In the genomic region with DNA sequence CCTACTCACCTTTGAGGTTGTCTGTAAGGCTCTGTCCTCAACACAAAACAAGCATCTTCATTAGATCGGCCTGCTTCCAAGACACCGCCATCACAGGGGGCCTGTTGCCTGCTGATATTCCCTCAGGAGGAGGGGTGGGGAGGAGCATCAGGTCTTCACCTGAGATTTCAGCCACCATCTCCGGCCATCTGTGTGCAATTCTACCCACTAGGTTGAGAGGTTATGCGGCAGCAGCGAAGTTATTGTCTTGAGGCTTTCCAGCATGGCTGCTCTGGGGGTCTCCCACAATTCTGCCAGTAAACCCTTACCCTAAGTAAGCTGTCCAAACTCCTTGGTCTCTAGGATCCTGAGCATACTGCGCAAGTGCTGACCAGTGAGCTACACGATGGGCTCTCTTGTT, we compare ENCODE assay signal across 9 mouse cellular contexts. TPM values are rescaled to one million over a fixed set of nuclear protein-coding genes. Genes with fewer than 3 reads are reported as not detected.
DNase-seq lines count a peak whose midpoint lies in the region; ATAC-seq lines count a peak whose summit lies in the region.
"Had no signal": no experiment of that assay in that cellular context is flagged by ENCODE, and none has a peak within 500 bp of the region (broad histone marks: within the 10 kb centered on the region; RNA-seq: fewer than 3 reads in every experiment).

A gene (minus strand): TSS at position 101 of the 400 bp plus-strand sequence.

- H3K9ac ChIP-seq in kidney, embryonic 15.5 days = no peak within 1 kb of the TSS
- H3K9ac ChIP-seq in midbrain, embryonic 15.5 days = no peak within 1 kb of the TSS
- H3K9ac ChIP-seq: liver, embryonic 13.5 days had no signal

- no peak for ATAC-seq in kidney, embryonic 15.5 days (replicated peaks; ENCODE audit: low FRiP score)
- ATAC-seq in inflammation-experienced regulatory T-cells, adult 6 months = no peak
- ATAC-seq in midbrain, embryonic 15.5 days (replicated peaks) = no peak

- H3K36me3 ChIP-seq in kidney, embryonic 15.5 days = no peaks in the 10 kb centered on the region
- H3K36me3 ChIP-seq in midbrain, embryonic 15.5 days (replicated peaks) = no peaks in the 10 kb centered on the region
- H3K36me3 ChIP-seq: liver, embryonic 13.5 days had no signal

- 90% methylated on average over 7 of the region's 7 CpGs for WGBS in kidney, embryonic 15.5 days
- 94% methylated on average over 7 of the region's 7 CpGs for WGBS in midbrain, embryonic 15.5 days

- no peak within 1 kb of the TSS for H3K27ac ChIP-seq in kidney, embryonic 15.5 days
- H3K27ac ChIP-seq in midbrain, embryonic 15.5 days = no peak within 1 kb of the TSS
- H3K27ac ChIP-seq: liver, embryonic 13.5 days had no signal

- intact Hi-C loops in gastrocnemius, postnatal 36 days (cut with DNase I) = no loop called here

- H3K4me3 ChIP-seq in kidney, embryonic 15.5 days (replicated peaks) = no peak within 1 kb of the TSS
- H3K4me3 ChIP-seq in midbrain, embryonic 15.5 days = no peak within 1 kb of the TSS
- H3K4me3 ChIP-seq: liver, embryonic 13.5 days had no signal

- H3K9me3 ChIP-seq in kidney, embryonic 15.5 days (replicated peaks) = no peaks in the 10 kb centered on the region
- H3K9me3 ChIP-seq in midbrain, embryonic 15.5 days = no peaks in the 10 kb centered on the region
- H3K9me3 ChIP-seq: liver, embryonic 13.5 days had no signal

- 0 out of 2 replicates have a peak, but pooled peaks cover 7% of the 10 kb centered on the region for H3K27me3 ChIP-seq in kidney, embryonic 15.5 days
- no peaks in the 10 kb centered on the region for H3K27me3 ChIP-seq in midbrain, embryonic 15.5 days (replicated peaks)
- H3K27me3 ChIP-seq: liver, embryonic 13.5 days had no signal

- no peaks in the 10 kb centered on the region for H3K4me1 ChIP-seq in kidney, embryonic 15.5 days
- H3K4me1 ChIP-seq in midbrain, embryonic 15.5 days = no peaks in the 10 kb centered on the region
- H3K4me1 ChIP-seq: liver, embryonic 13.5 days had no signal

- H3K4me2 ChIP-seq in kidney, embryonic 15.5 days = no peak within 1 kb of the TSS
- no peak within 1 kb of the TSS for H3K4me2 ChIP-seq in midbrain, embryonic 15.5 days
- H3K4me2 ChIP-seq: liver, embryonic 13.5 days had no signal

- no peak for DNase-seq in kidney, adult 8-10 months
- DNase-seq in adrenal gland, postnatal 25 days = no peak
- DNase-seq in gastrocnemius, postnatal 36 days = no peak
- DNase-seq in frontal cortex, postnatal 36 days (ENCODE audit: low spot score in 2 of 2) = no peak
- no peak for DNase-seq in cerebellum, postnatal 36 days
- DNase-seq: liver, embryonic 13.5 days had no signal

RNA-seq across cellular contexts. Expression of the gene that starts here (rescaled TPM):
- 69.9 and 75.2 TPM in 2 replicates for polyA plus RNA-seq in kidney, embryonic 15.5 days (2015; fragmentation: Nextera tagmentation; extraction: Ambion mirVana)
- total RNA-seq in adrenal gland, postnatal 25 days (2021) = 37.8 and 39.6 TPM in 2 replicates
- total RNA-seq in gastrocnemius, postnatal 36 days (2021) = 10 to 100 TPM; 45.9 to 46.2 TPM
- 10 to 100 TPM; 22.7 to 36.9 (median 29.0) TPM for polyA plus RNA-seq in inflammation-experienced regulatory T-cells, adult 6 months (2017; shearing (Covaris generic))
- polyA plus RNA-seq in midbrain, embryonic 15.5 days (2015; fragmentation: Nextera tagmentation; extraction: Ambion mirVana) = 135 and 140 TPM in 2 replicates
